Mouse (Mus musculus) liver, embryonic 11.5 days (tissue): Measurements from ENCODE around the gene BC048562. TPM values are rescaled to one million over a fixed set of nuclear protein-coding genes. Genes with fewer than 3 reads are reported as not detected.

Experiments used
- ATAC-seq: fragments of 200-750 bp; cut with Nextera tagmentation; replicated peaks from 2 replicates; pipeline ENCODE4 v1.8.0; 2017; ENCODE audit warnings: moderate number of reproducible peaks, mild to moderate bottlenecking, moderate TSS enrichment, moderate library complexity; ENCODE audit not compliant: low FRiP score
- DNase-seq: peaks from one replicate; pipeline ENCODE4 v3.0.0-alpha.2; 2017; ENCODE audit warnings: low spot score
- H3K27ac ChIP-seq: fragments of 300-500 bp; sonication (generic); 2 replicates; pipeline ENCODE4 v1.5.1; 2014; ENCODE audit warnings: mild to moderate bottlenecking, low read depth, low read length, control low read depth
- H3K27me3 ChIP-seq: fragments of 300-500 bp; sonication (generic); replicated peaks from 2 replicates; pipeline ENCODE4 v1.6.1; 2014; ENCODE audit warnings: low read length, mixed read lengths; ENCODE audit not compliant: control insufficient read depth, insufficient read depth
- H3K36me3 ChIP-seq: fragments of 300-500 bp; sonication (generic); 2 replicates; pipeline ENCODE4 v1.6.1; 2014; ENCODE audit warnings: mild to moderate bottlenecking, low read length, moderate library complexity, mixed read lengths; ENCODE audit not compliant: control insufficient read depth, insufficient read depth
- H3K4me1 ChIP-seq: fragments of 300-500 bp; sonication (generic); replicated peaks from 2 replicates; pipeline ENCODE4 v1.6.1; 2014; ENCODE audit warnings: low read length, mixed read lengths; ENCODE audit not compliant: control insufficient read depth, insufficient read depth
- H3K4me2 ChIP-seq: fragments of 300-500 bp; sonication (generic); 2 replicates; pipeline ENCODE4 v1.6.1; 2014; ENCODE audit warnings: mild to moderate bottlenecking, control low read depth, moderate library complexity
- H3K4me3 ChIP-seq: fragments of 300-500 bp; sonication (generic); 2 replicates; pipeline ENCODE4 v1.5.1; 2014; ENCODE audit warnings: low read depth, low read length, control low read depth
- H3K9ac ChIP-seq: fragments of 300-500 bp; sonication (generic); 2 replicates; pipeline ENCODE4 v1.6.1; 2014; ENCODE audit warnings: low read depth, low read length, control low read depth
- H3K9me3 ChIP-seq: fragments of 300-500 bp; sonication (generic); 2 replicates; pipeline ENCODE4 v1.6.1; 2016; ENCODE audit warnings: low read length, inconsistent platforms, mixed read lengths; ENCODE audit not compliant: control insufficient read depth
- WGBS: fragments of 180-500 bp; shearing (Covaris S2); extraction: QIAGEN DNeasy Blood & Tissue Kit; methylation state at CpG from one replicate; pipeline ENCODE4 v1.1.7; 2014; 5-methylcytosine and 5-hydroxymethylcytosine counted together
- polyA plus RNA-seq: library from polyadenylated mRNA; unstranded; fragments of >200 nt; fragmentation: Nextera tagmentation; extraction: Ambion mirVana; gene quantifications from 2 replicates; pipeline ENCODE4 v1.2.1, GENCODE M21; 2014

The BC048562 gene
- polyA plus RNA-seq, 1 experiment from 2014 or later, result not detected

GRCm38 (mm10) chr9:108489702-108490558, 53.6 kb downstream of the BC048562 start:
- DNase-seq, result no peak
- H3K27ac ChIP-seq, result peak overlapping the region; percentile 97
- peaks cover 40% of the 10 kb centered on the region for H3K36me3 ChIP-seq
- H3K4me3 ChIP-seq, result peak overlapping the region; percentile 95
- ATAC-seq, result no peak
- no peaks in the 10 kb centered on the region for H3K27me3 ChIP-seq
- H3K4me1 ChIP-seq, result peaks cover 17% of the 10 kb centered on the region
- H3K4me2 ChIP-seq, result peak overlapping the region; percentile 97
- no peaks in the 10 kb centered on the region for H3K9me3 ChIP-seq
- H3K9ac ChIP-seq, result peak overlapping the region; percentile 92; the same call in 1 of the 2 replicates
- 70% methylated on average over 26 of the region's 26 CpGs for WGBS

GRCm38 (mm10) chr9:108490559-108491285, 54.4 kb downstream of the BC048562 start, which contains the start of gene Usp19:
Gene Usp19 (plus strand): TSS chr9:108490602.
- DNase-seq (peak; percentile 94), ATAC-seq (peak; percentile 92)
- H3K4me1 ChIP-seq, result peaks cover 17% of the 10 kb centered on the region
- no peaks in the 10 kb centered on the region for H3K9me3 ChIP-seq
- peak within 1 kb of the TSS; percentile 97 for H3K27ac ChIP-seq
- H3K27me3 ChIP-seq, result no peaks in the 10 kb centered on the region
- H3K4me3 ChIP-seq, result peak within 1 kb of the TSS; percentile 95
- WGBS, result under 1% methylated on average over 69 of the region's 69 CpGs
- H3K9ac ChIP-seq, result peak within 1 kb of the TSS; percentile 92
- peaks cover 42% of the 10 kb centered on the region for H3K36me3 ChIP-seq
- H3K4me2 ChIP-seq, result peak within 1 kb of the TSS; percentile 97

GRCm38 (mm10) chr9:108491286-108491580, 55.0 kb downstream of the BC048562 start:
- Histone ChIP-seq H3K27ac (peak overlapping the region; percentile 97), H3K4me2 (peak overlapping the region; percentile 97), H3K27me3 (no peaks in the 10 kb centered on the region), H3K36me3 (peaks cover 45% of the 10 kb centered on the region), H3K9ac (peak overlapping the region; percentile 92), H3K9me3 (no peaks in the 10 kb centered on the region), H3K4me1 (peaks cover 17% of the 10 kb centered on the region), H3K4me3 (peak overlapping the region; percentile 95)
- DNase-seq, result no peak
- WGBS, result 6% methylated on average over 12 of the region's 12 CpGs
- ATAC-seq, result peak; percentile 10; the same call in 1 of the 2 replicates

GRCm38 (mm10) chr9:108492043-108492750, 55.9 kb downstream of the BC048562 start:
- WGBS, result 83% methylated on average over 16 of the region's 16 CpGs

GRCm38 (mm10) chr9:108493246-108493645, 57.0 kb downstream of the BC048562 start:
- Histone ChIP-seq H3K9me3 (no peaks in the 10 kb centered on the region), H3K27ac (no peak overlapping the region), H3K4me3 (no peak overlapping the region), H3K27me3 (no peaks in the 10 kb centered on the region), H3K36me3 (peaks cover 56% of the 10 kb centered on the region), H3K4me2 (no peak overlapping the region), H3K9ac (no peak overlapping the region), H3K4me1 (peaks cover 17% of the 10 kb centered on the region)
- DNase-seq (no peak), ATAC-seq (no peak)
- 94% methylated on average over 8 of the region's 8 CpGs for WGBS

More at GRCm38 (mm10) chr9:108492043-108492750, 55.9 kb downstream of the BC048562 start:
- DNase-seq, result no peak
- peaks cover 17% of the 10 kb centered on the region for H3K4me1 ChIP-seq
- no peaks in the 10 kb centered on the region for H3K27me3 ChIP-seq
- H3K9ac ChIP-seq, result peak overlapping the region; percentile 92
- H3K9me3 ChIP-seq, result no peaks in the 10 kb centered on the region
- peak overlapping the region; percentile 97 for H3K4me2 ChIP-seq
- peak overlapping the region; percentile 95 for H3K4me3 ChIP-seq
- H3K27ac ChIP-seq, result peak overlapping the region; percentile 97
- ATAC-seq, result no peak
- H3K36me3 ChIP-seq, result peaks cover 52% of the 10 kb centered on the region

GRCm38 (mm10) chr9:108494146-108494825, 58.0 kb downstream of the BC048562 start:
- H3K9ac ChIP-seq, result no peak overlapping the region
- 95% methylated on average over 19 of the region's 19 CpGs for WGBS
- no peaks in the 10 kb centered on the region for H3K9me3 ChIP-seq
- H3K4me1 ChIP-seq, result peaks cover 17% of the 10 kb centered on the region
- ATAC-seq (no peak), DNase-seq (no peak)
- H3K4me3 ChIP-seq, result no peak overlapping the region
- peaks cover 66% of the 10 kb centered on the region for H3K36me3 ChIP-seq
- H3K4me2 ChIP-seq, result no peak overlapping the region
- H3K27ac ChIP-seq, result no peak overlapping the region
- no peaks in the 10 kb centered on the region for H3K27me3 ChIP-seq

GRCm38 (mm10) chr9:108494905-108495304, 58.6 kb downstream of the BC048562 start:
- 87% methylated on average over 10 of the region's 10 CpGs for WGBS
- peaks cover 14% of the 10 kb centered on the region for H3K4me1 ChIP-seq
- H3K9me3 ChIP-seq, result no peaks in the 10 kb centered on the region
- H3K27ac ChIP-seq, result no peak overlapping the region
- no peak overlapping the region for H3K4me2 ChIP-seq
- no peak overlapping the region for H3K9ac ChIP-seq
- H3K36me3 ChIP-seq, result peaks cover 72% of the 10 kb centered on the region
- H3K4me3 ChIP-seq, result no peak overlapping the region
- DNase-seq, result no peak
- no peaks in the 10 kb centered on the region for H3K27me3 ChIP-seq
- ATAC-seq, result no peak
